Comparison of ENCODE assay signal across 9 mouse cellular contexts in genomic region chr6:112930011-112930451, GRCm38 (mm10). TPM values are rescaled to one million over a fixed set of nuclear protein-coding genes. Genes with fewer than 3 reads are reported as not detected.
DNase-seq lines count a peak whose midpoint lies in the region; ATAC-seq lines count a peak whose summit lies in the region.
"Had no signal": no experiment of that assay in that cellular context is flagged by ENCODE, and none has a peak within 500 bp of the region (broad histone marks: within the 10 kb centered on the region; RNA-seq: fewer than 3 reads in every experiment).

No protein-coding gene starts in this region.

- no peak for ATAC-seq in heart, embryonic 11.5 days (replicated peaks; ENCODE audit: insufficient number of reproducible peaks, low FRiP score, low TSS enrichment)
- 0 out of 2 replicates have a peak, but pooled peaks have one; percentile 20 for ATAC-seq in granulocyte monocyte progenitor cell, adult 5-6 weeks (replicated peaks; ENCODE audit: poor library complexity, severe bottlenecking)
- ATAC-seq in midbrain, embryonic 13.5 days = peak; percentile 78
- no peak for ATAC-seq in monocyte, adult 5-6 weeks (replicated peaks; ENCODE audit: insufficient number of reproducible peaks, low FRiP score, low TSS enrichment, poor library complexity, severe bottlenecking)

- no peak overlapping the region for H3K4me3 ChIP-seq in heart, embryonic 11.5 days (ENCODE audit: low read depth, low read length)
- H3K4me3 ChIP-seq in midbrain, embryonic 13.5 days (replicated peaks) = peak overlapping the region; percentile 19

- H3K9me3 ChIP-seq in heart, embryonic 11.5 days (replicated peaks; ENCODE audit: control insufficient read depth, low read length) = no peaks in the 10 kb centered on the region
- H3K9me3 ChIP-seq in midbrain, embryonic 13.5 days = no peaks in the 10 kb centered on the region

- no peak for DNase-seq in heart, adult 9 months (ENCODE audit: low spot score in 2 of 2)
- peak; percentile 62 for DNase-seq in R1 (ENCODE audit: low read depth, low spot score)
- DNase-seq in cerebellum, postnatal 25 days = no peak
- no peak for DNase-seq in adrenal gland, adult 18-20 months (ENCODE audit: low spot score in 2 of 2)

- WGBS in heart, embryonic 11.5 days (ENCODE audit: insufficient replicate concordance) = 32% methylated on average over 5 of the region's 5 CpGs
- WGBS in midbrain, embryonic 13.5 days = 6% methylated on average over 5 of the region's 5 CpGs

- H3K9ac ChIP-seq in heart, embryonic 11.5 days (ENCODE audit: low read depth, low read length) = 0 out of 2 replicates have a peak overlapping the region, but pooled peaks have one; percentile 17
- 0 out of 2 replicates have a peak overlapping the region, but pooled peaks have one; percentile 23 for H3K9ac ChIP-seq in midbrain, embryonic 13.5 days (replicated peaks)

- no peaks in the 10 kb centered on the region for H3K4me1 ChIP-seq in heart, embryonic 11.5 days (ENCODE audit: control insufficient read depth, insufficient read depth, low read length)
- peaks cover 99% of the 10 kb centered on the region for H3K4me1 ChIP-seq in midbrain, embryonic 13.5 days (replicated peaks)

- H3K27me3 ChIP-seq in heart, embryonic 11.5 days (ENCODE audit: control insufficient read depth, insufficient read depth, low read length) = no peaks in the 10 kb centered on the region; the same call in 1 of the 2 replicates
- no peaks in the 10 kb centered on the region for H3K27me3 ChIP-seq in midbrain, embryonic 13.5 days

- no peaks in the 10 kb centered on the region for H3K36me3 ChIP-seq in heart, embryonic 11.5 days (ENCODE audit: control insufficient read depth, insufficient read depth, low read length)
- H3K36me3 ChIP-seq in midbrain, embryonic 13.5 days = peaks cover 11% of the 10 kb centered on the region; the same call in 1 of the 2 replicates

- H3K4me2 ChIP-seq in heart, embryonic 11.5 days = peak overlapping the region; percentile 34
- peak overlapping the region; percentile 49 for H3K4me2 ChIP-seq in midbrain, embryonic 13.5 days (replicated peaks)

- H3K27ac ChIP-seq in heart, embryonic 11.5 days (ENCODE audit: low read depth, low read length) = no peak overlapping the region
- H3K27ac ChIP-seq in midbrain, embryonic 13.5 days = peak overlapping the region; percentile 87
- H3K27ac ChIP-seq: macrophage had no signal

RNA-seq across cellular contexts. Expression of gene Srgap3, which starts 17.0 kb away (rescaled TPM):
- polyA plus RNA-seq in heart, embryonic 11.5 days (2014; fragmentation: Nextera tagmentation; extraction: Ambion mirVana) = 0.77 and 1.2 TPM in 2 replicates
- 3.4 and 4.0 TPM in 2 replicates for total RNA-seq in granulocyte monocyte progenitor cell, adult 5-6 weeks (2014; fragmentation: Nextera tagmentation)
- total RNA-seq in granulocyte monocyte progenitor cell, adult 5-6 weeks (2017) = 0.88 and 1.8 TPM in 2 replicates
- polyA plus RNA-seq in midbrain, embryonic 13.5 days (2015; fragmentation: Nextera tagmentation; extraction: Ambion mirVana) = 49.8 and 53.5 TPM in 2 replicates
- total RNA-seq in monocyte, adult 5-6 weeks (2017) = 2.5 to 23.9 TPM (median 4.5 TPM) in 3 replicates
- total RNA-seq in adrenal gland, adult 18-20 months (2021) = 10 to 100 TPM in 1 of 2 experiments, 1 to 10 TPM in 1; 9.4 to 14.7 TPM

Comparison
In these comparisons a context has a peak if more than half of its experiments do, and no peak if none do; other contexts are left out.
1. ATAC-seq: peak in granulocyte monocyte progenitor cell, adult 5-6 weeks (single experiment) and midbrain, embryonic 13.5 days (single experiment); none in heart, embryonic 11.5 days (single experiment) and monocyte, adult 5-6 weeks (single experiment).